Comparison of ENCODE assay signal across 27 mouse cellular contexts in the genomic region with DNA sequence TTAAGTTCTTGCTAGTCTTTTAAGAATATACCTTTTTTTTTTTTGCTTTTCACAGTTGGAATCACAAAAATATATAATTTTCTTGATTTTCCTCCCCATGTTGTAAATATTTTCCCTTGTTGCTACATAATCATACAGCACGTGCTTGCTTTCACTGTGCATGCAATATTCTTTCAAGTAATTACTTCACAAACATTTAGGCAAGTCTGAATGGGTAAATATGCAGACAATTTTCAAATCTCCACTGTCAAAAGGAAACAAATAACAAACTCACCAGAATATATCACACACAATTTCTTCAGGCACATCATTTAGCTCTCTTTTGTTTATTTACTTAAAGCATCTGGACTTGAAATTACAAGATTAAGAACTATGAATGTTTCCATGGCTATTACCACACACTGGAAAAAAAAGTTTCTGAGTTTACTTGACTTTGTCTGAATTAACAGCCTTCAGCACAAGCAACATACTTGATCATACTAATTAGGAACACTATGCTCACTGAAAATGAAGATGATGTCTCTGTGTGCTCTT. TPM values are rescaled to one million over a fixed set of nuclear protein-coding genes. Genes with fewer than 3 reads are reported as not detected.
DNase-seq lines count a peak whose midpoint lies in the region; ATAC-seq and TF ChIP-seq lines count a peak whose summit lies in the region.
"Had no signal": no experiment of that assay in that cellular context is flagged by ENCODE, and none has a peak within 500 bp of the region (broad histone marks: within the 10 kb centered on the region; RNA-seq: fewer than 3 reads in every experiment).

No protein-coding gene starts in this region.

- no peaks in the 10 kb centered on the region for H3K9me3 ChIP-seq in heart, embryonic 10.5 days
- no peaks in the 10 kb centered on the region for H3K9me3 ChIP-seq in kidney, postnatal 0 days (replicated peaks; ENCODE audit: low read length)
- H3K9me3 ChIP-seq: heart, embryonic 15.5 days; neural tube, embryonic 15.5 days had no signal

- peaks cover 59% of the 10 kb centered on the region for H3K79me2 ChIP-seq in myocyte (ENCODE audit: control insufficient read depth, insufficient read depth)

- H3K4me1 ChIP-seq in heart, embryonic 10.5 days: no peaks in the 10 kb centered on the region
- H3K4me1 ChIP-seq in kidney, postnatal 0 days (replicated peaks; ENCODE audit: insufficient read depth, low read length): no peaks in the 10 kb centered on the region
- H3K4me1 ChIP-seq in bone marrow macrophage, adult 2 months (ENCODE audit: control insufficient read depth, insufficient read depth, low read length): peaks cover 21% of the 10 kb centered on the region
- H3K4me1 ChIP-seq: heart, embryonic 15.5 days; neural tube, embryonic 15.5 days had no signal

- intact Hi-C loops in heart, postnatal 10 days (cut with DNase I): no loop called here

- no peaks in the 10 kb centered on the region for H3K27me3 ChIP-seq in heart, embryonic 10.5 days (ENCODE audit: insufficient read depth, poor library complexity, severe bottlenecking)
- H3K27me3 ChIP-seq in kidney, postnatal 0 days (ENCODE audit: insufficient read depth, low read length): no peaks in the 10 kb centered on the region
- H3K27me3 ChIP-seq in myocyte (ENCODE audit: control insufficient read depth, insufficient read depth, insufficient read length): no peaks in the 10 kb centered on the region
- H3K27me3 ChIP-seq: heart, embryonic 15.5 days; neural tube, embryonic 15.5 days had no signal

- H3K9ac ChIP-seq in kidney, postnatal 0 days (ENCODE audit: low read depth, low read length): no peak overlapping the region
- H3K9ac ChIP-seq: heart, embryonic 15.5 days; neural tube, embryonic 15.5 days had no signal

- peak overlapping the region; percentile 29; the same call in 1 of the 2 replicates for H3K27ac ChIP-seq in heart, embryonic 10.5 days
- H3K27ac ChIP-seq in kidney, postnatal 0 days: peak overlapping the region; percentile 42; the same call in 1 of the 2 replicates
- peak overlapping the region; percentile 39 for H3K27ac ChIP-seq in bone marrow macrophage, adult 2 months (ENCODE audit: insufficient read depth, low read depth, low read length)
- H3K27ac ChIP-seq: hindbrain, postnatal 0 days; neural tube, embryonic 15.5 days had no signal

- H3ac ChIP-seq in myocyte (ENCODE audit: control insufficient read depth, insufficient read length): no peak overlapping the region

- WGBS in heart, embryonic 10.5 days: 80% methylated on average over 1 of the region's 1 CpGs
- WGBS in kidney, postnatal 0 days: 66% methylated on average over 1 of the region's 1 CpGs

- TF ChIP-seq CTCF in kidney, postnatal 0 days (IDR thresholded peaks at IDR 0.05; ENCODE audit: low read depth): no peak
- no peak for TF ChIP-seq CTCF in bone marrow macrophage, adult 2 months (IDR thresholded peaks at IDR 0.05; ENCODE audit: low read depth, low read length)

- no peaks in the 10 kb centered on the region for H3K36me3 ChIP-seq in heart, embryonic 10.5 days
- H3K36me3 ChIP-seq in kidney, postnatal 0 days (ENCODE audit: insufficient read depth, low read length): no peaks in the 10 kb centered on the region
- H3K36me3 ChIP-seq in myocyte (ENCODE audit: control insufficient read depth, insufficient read depth): no peaks in the 10 kb centered on the region
- H3K36me3 ChIP-seq: heart, embryonic 15.5 days; neural tube, embryonic 15.5 days had no signal

- H3K4me2 ChIP-seq in kidney, postnatal 0 days (ENCODE audit: low read length): no peak overlapping the region
- H3K4me2 ChIP-seq in myocyte (ENCODE audit: low read depth): peak overlapping the region; percentile 71
- H3K4me2 ChIP-seq: heart, embryonic 15.5 days; midbrain, embryonic 11.5 days; neural tube, embryonic 15.5 days had no signal

- no peak for ATAC-seq in kidney, postnatal 0 days (replicated peaks; ENCODE audit: low FRiP score, low read depth)
- ATAC-seq: CD4-positive, CD25-positive, alpha-beta regulatory T cell, adult 4 months; hindbrain, postnatal 0 days had no signal

- H3K4me3 ChIP-seq in heart, embryonic 10.5 days: no peak overlapping the region
- no peak overlapping the region for H3K4me3 ChIP-seq in kidney, postnatal 0 days (replicated peaks; ENCODE audit: low read depth, low read length)
- H3K4me3 ChIP-seq in bone marrow macrophage, adult 2 months (ENCODE audit: insufficient read depth, low read length): no peak overlapping the region
- H3K4me3 ChIP-seq in myocyte: no peak overlapping the region
- H3K4me3 ChIP-seq: heart, embryonic 15.5 days; neural tube, embryonic 15.5 days had no signal

- no peak for TF ChIP-seq POLR2A in bone marrow macrophage, adult 2 months (IDR thresholded peaks at IDR 0.05; ENCODE audit: borderline replicate concordance, low read depth, low read length)
- no peak for TF ChIP-seq POLR2A in myocyte (IDR thresholded peaks at IDR 0.05; ENCODE audit: insufficient read length, low read depth)

- no peak for DNase-seq in heart, embryonic 10.5 days (ENCODE audit: low spot score)
- no peak for DNase-seq in heart, postnatal 10 days
- no peak for DNase-seq in kidney, postnatal 0 days (ENCODE audit: low spot score)
- no peak for DNase-seq in kidney, adult 11 months
- DNase-seq in cerebellum, postnatal 25 days: no peak
- DNase-seq: adrenal gland, postnatal 25 days; cerebellum, adult 11 months; cerebellum, postnatal 10 days; kidney, adult 18-20 months; layer of hippocampus, postnatal 36 days; right cerebral cortex, adult 18-20 months; right cerebral cortex, postnatal 4 days; thymus, adult 18-20 months; thymus, postnatal 36 days had no signal

TF ChIP-seq in myocyte, 11 proteins besides CTCF, POLR2A, EP300 and RAD21:
- TF ChIP-seq SRF (IDR thresholded peaks at IDR 0.05; ENCODE audit: control insufficient read depth, insufficient read length, low read depth): no peak
- TF ChIP-seq CEBPB (IDR thresholded peaks at IDR 0.05; ENCODE audit: insufficient read depth, poor library complexity, severe bottlenecking): no peak
- TF ChIP-seq MAX (IDR thresholded peaks at IDR 0.05; ENCODE audit: low read depth): no peak
- TF ChIP-seq MYOG (IDR thresholded peaks at IDR 0.05; ENCODE audit: control insufficient read depth in 1 of 3, insufficient read depth in 1 of 3, insufficient read length in 2 of 3, low read depth in 2 of 3): no peak
- no peak for TF ChIP-seq TCF12 (IDR thresholded peaks at IDR 0.05; ENCODE audit: insufficient read depth, poor library complexity, severe bottlenecking)
- TF ChIP-seq POLR2AphosphoS2 (IDR thresholded peaks at IDR 0.05; ENCODE audit: insufficient read length, low read depth): no peak
- TF ChIP-seq REST (IDR thresholded peaks at IDR 0.05; ENCODE audit: insufficient read depth, insufficient read length): no peak
- no peak for TF ChIP-seq MYOD1 (IDR thresholded peaks at IDR 0.05; ENCODE audit: control insufficient read depth in 1 of 3, insufficient read length in 2 of 3, low read depth in 2 of 3)

RNA-seq across cellular contexts. Expression of a gene that starts 46.2 kb away (rescaled TPM):
- 80.1 and 91.7 TPM in 2 replicates for polyA plus RNA-seq in heart, embryonic 10.5 days (2016; fragmentation: Nextera tagmentation; extraction: Ambion mirVana)
- total RNA-seq in heart, postnatal 10 days (2021): 10 to 100 TPM; 57.6 to 59.8 TPM
- 57.1 and 69.5 TPM in 2 replicates for polyA plus RNA-seq in kidney, postnatal 0 days (2015; fragmentation: Nextera tagmentation; extraction: Ambion mirVana)
- polyA plus RNA-seq in bone marrow macrophage, adult 2 months (2012; ENCODE audit: insufficient read depth, insufficient read length, missing spikeins): 340 and 347 TPM in 2 replicates
- 18.5 TPM for polyA plus RNA-seq in myocyte (2012; fragmentation: generic; extraction: Trizol)

RNA-seq across cellular contexts. Expression of a gene that starts 55.2 kb away (rescaled TPM):
- 0.06 TPM in 1 of 2 replicates, not detected in the other for polyA plus RNA-seq in heart, embryonic 10.5 days (2016; fragmentation: Nextera tagmentation; extraction: Ambion mirVana)
- under 1 TPM; 0.24 to 0.47 TPM for total RNA-seq in heart, postnatal 10 days (2021)
- 0.17 and 0.22 TPM in 2 replicates for polyA plus RNA-seq in kidney, postnatal 0 days (2015; fragmentation: Nextera tagmentation; extraction: Ambion mirVana)
- polyA plus RNA-seq in bone marrow macrophage, adult 2 months (2012; ENCODE audit: insufficient read depth, insufficient read length, missing spikeins): 2.9 and 4.2 TPM in 2 replicates
- polyA plus RNA-seq in myocyte (2012; fragmentation: generic; extraction: Trizol): not detected
- total RNA-seq: hindbrain, postnatal 0 days; layer of hippocampus, adult 18-20 months; layer of hippocampus, postnatal 36 days; left cerebral cortex, postnatal 10 days had no signal
- polyA plus RNA-seq: embryonic facial prominence, embryonic 11.5 days; hindbrain, embryonic 11.5 days; limb, embryonic 11.5 days; neural tube, embryonic 15.5 days; stomach, embryonic 14.5 days had no signal
